Mouse (Mus musculus) heart, embryonic 13.5 days (tissue): ENCODE results near the gene H2-Ab1. TPM values are rescaled to one million over a fixed set of nuclear protein-coding genes. Genes with fewer than 3 reads are reported as not detected.
"Not testable (repeated sequence)": the region's sequence is repeated elsewhere in the genome, so short reads cannot be mapped to it uniquely, and the experiment has no call there.

Experiments
- ATAC-seq: fragments of 200-750 bp; cut with Nextera tagmentation; 2 replicates; pipeline ENCODE4 v1.8.0; 2017; ENCODE audit warnings: moderate TSS enrichment; ENCODE audit not compliant: insufficient number of reproducible peaks, low FRiP score, low TSS enrichment; ENCODE audit errors: extremely low read depth
- H3K27ac ChIP-seq: fragments of 300-500 bp; sonication (generic); replicated peaks from 2 replicates; pipeline ENCODE4 v1.5.1; 2015; ENCODE audit warnings: moderate library complexity, mild to moderate bottlenecking, inconsistent platforms
- H3K27me3 ChIP-seq: fragments of 300-500 bp; sonication (generic); replicated peaks from 2 replicates; pipeline ENCODE4 v1.6.1; 2015; ENCODE audit warnings: mild to moderate bottlenecking, inconsistent platforms
- H3K36me3 ChIP-seq: fragments of 300-500 bp; sonication (generic); 2 replicates; pipeline ENCODE4 v1.6.1; 2015; ENCODE audit warnings: mild to moderate bottlenecking, inconsistent platforms
- H3K4me1 ChIP-seq: fragments of 300-500 bp; sonication (generic); 2 replicates; pipeline ENCODE4 v1.6.1; 2015; ENCODE audit warnings: inconsistent platforms
- H3K4me2 ChIP-seq: fragments of 300-500 bp; sonication (generic); 2 replicates; pipeline ENCODE4 v1.6.1; 2015; ENCODE audit warnings: inconsistent platforms, mild to moderate bottlenecking, moderate library complexity
- H3K4me3 ChIP-seq: fragments of 300-500 bp; sonication (generic); 2 replicates; pipeline ENCODE4 v1.5.1; 2015; ENCODE audit warnings: moderate library complexity, mild to moderate bottlenecking, inconsistent platforms
- H3K9ac ChIP-seq: fragments of 300-500 bp; sonication (generic); 2 replicates; pipeline ENCODE4 v1.6.1; 2015; ENCODE audit warnings: inconsistent platforms, mild to moderate bottlenecking, moderate library complexity
- H3K9me3 ChIP-seq: fragments of 300-500 bp; sonication (generic); 2 replicates; pipeline ENCODE4 v1.6.1; 2016; ENCODE audit warnings: inconsistent platforms
- WGBS: fragments of 180-500 bp; shearing (Covaris S2); methylation state at CpG from one replicate; pipeline ENCODE4 v1.1.7; 2015; ENCODE audit warnings: mixed read lengths; 5-methylcytosine and 5-hydroxymethylcytosine counted together
- polyA plus RNA-seq: library from polyadenylated mRNA; unstranded; fragments of >200 nt; fragmentation: Nextera tagmentation; extraction: Ambion mirVana; gene quantifications from 2 replicates; pipeline ENCODE4 v1.2.1, GENCODE M21; 2015

The H2-Ab1 gene
- polyA plus RNA-seq, 1 experiment from 2014 or later: 13.0 TPM

DNA sequence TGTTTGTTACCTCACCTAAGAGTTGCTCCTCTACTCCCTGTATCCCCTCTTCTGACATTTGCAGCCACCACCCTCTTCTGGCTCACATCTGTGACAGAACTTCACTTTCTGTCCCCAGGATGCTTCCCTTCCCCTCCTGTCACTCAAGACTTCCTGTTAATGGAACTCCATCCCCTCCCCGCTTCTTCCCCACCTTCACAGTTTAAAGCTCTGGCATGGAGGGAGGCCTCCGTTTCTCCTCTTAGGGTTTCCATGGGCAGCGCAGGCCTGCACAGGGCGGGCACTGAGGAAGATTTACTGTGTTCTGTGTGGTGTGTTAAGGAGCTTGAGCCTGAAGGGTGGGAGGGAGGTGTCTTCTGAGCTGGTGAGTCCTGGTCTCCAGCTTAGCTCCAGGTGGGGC is 50.7 kb downstream of the H2-Ab1 start:
- H3K27ac ChIP-seq: no peak overlapping the region
- no peak overlapping the region for H3K4me2 ChIP-seq
- no peaks in the 10 kb centered on the region for H3K36me3 ChIP-seq
- 78% methylated on average over 4 of the region's 4 CpGs for WGBS
- no peak for ATAC-seq
- H3K27me3 ChIP-seq: peaks cover 9% of the 10 kb centered on the region; the same call in 1 of the 2 replicates
- no peaks in the 10 kb centered on the region for H3K9me3 ChIP-seq
- no peak overlapping the region for H3K9ac ChIP-seq
- H3K4me3 ChIP-seq: no peak overlapping the region
- peaks cover 5% of the 10 kb centered on the region; the same call in 1 of the 2 replicates for H3K4me1 ChIP-seq

DNA sequence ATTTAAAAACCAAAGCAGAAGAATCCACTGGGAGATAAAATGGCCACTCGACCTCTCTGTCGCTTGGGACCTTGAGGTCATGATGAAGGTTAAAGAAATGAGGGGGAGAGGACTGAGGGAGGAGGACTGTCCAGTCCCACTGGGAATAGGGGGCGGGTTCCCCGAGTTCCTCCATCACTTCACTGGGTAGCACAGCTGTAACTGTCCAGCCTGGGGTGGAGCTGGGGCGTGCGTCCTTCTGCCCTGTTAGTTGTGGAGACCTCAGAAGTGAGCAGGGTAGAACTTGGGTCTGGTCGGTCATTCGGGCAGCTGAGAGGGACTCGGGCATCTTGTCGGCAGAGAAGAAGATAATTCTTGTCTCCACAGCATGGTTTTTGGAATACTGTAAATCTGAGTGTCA is 51.7 kb downstream of the H2-Ab1 start:
- ATAC-seq: no peak
- Histone ChIP-seq H3K4me3 (peak overlapping the region; percentile 71), H3K36me3 (no peaks in the 10 kb centered on the region), H3K4me2 (peak overlapping the region; percentile 71), H3K27ac (peak overlapping the region; percentile 66; the same call in 1 of the 2 replicates), H3K9me3 (no peaks in the 10 kb centered on the region), H3K9ac (peak overlapping the region; percentile 83), H3K4me1 (peaks cover 5% of the 10 kb centered on the region; the same call in 1 of the 2 replicates), H3K27me3 (peaks cover 9% of the 10 kb centered on the region)
- 22% methylated on average over 10 of the region's 10 CpGs for WGBS

DNA sequence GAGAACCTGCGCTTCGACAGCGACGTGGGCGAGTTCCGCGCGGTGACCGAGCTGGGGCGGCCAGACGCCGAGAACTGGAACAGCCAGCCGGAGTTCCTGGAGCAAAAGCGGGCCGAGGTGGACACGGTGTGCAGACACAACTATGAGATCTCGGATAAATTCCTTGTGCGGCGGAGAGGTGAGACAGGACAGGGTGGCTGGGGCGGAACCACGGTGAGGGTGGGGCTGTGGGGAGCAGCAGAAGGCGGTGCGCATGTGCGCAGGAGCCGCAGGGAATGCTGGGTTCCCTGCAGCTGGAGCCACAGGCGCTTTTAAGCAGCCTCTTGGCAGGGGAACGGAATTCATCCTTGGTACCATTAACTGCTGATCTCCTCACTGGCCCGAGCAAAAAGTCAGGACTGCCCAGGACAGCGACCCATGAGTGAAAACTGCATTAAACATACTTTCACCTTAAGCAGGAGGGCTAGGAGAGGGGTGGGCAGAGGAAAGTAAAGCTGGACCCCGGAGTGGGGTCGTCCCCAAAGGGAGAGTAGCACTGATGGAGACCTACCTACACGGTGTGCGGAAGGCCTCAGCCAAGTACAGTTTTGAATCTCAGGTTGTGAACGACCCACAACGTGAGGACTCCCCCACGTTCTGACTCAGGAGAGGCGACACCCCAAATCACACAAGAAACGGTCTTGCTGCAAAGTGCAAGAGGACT is 52.3 kb downstream of the H2-Ab1 start:
- 17% methylated on average over 38 of the region's 38 CpGs for WGBS

DNA sequence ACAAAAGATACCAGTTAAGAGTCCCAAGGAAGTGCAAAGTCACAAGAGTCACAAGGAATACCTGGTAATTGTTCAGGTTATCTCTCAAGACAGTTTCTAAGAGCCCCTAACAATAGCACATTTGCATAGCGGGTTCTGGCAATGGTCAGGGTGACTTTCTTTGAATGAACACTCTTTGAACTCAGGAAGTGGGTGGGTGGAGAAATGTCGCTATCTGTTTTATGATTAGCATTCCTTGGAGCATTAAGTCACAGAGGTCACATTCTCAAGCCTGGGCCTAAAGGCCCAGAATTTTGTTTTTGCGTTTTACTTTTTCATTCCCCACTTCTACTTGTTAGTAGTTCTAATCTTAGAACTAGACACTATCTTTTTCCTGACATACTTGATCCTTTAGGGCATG is 53.0 kb downstream of the H2-Ab1 start:
- not testable (repeated sequence) for H3K36me3 ChIP-seq, ATAC-seq, H3K9ac ChIP-seq, H3K27me3 ChIP-seq, H3K4me2 ChIP-seq, H3K9me3 ChIP-seq, H3K4me1 ChIP-seq, H3K27ac ChIP-seq, H3K4me3 ChIP-seq
- WGBS: 63% methylated on average over 3 of the region's 3 CpGs

More for the DNA sequence above, 52.3 kb downstream of the H2-Ab1 start:
- Histone ChIP-seq H3K4me3 (peak overlapping the region; percentile 71), H3K4me2 (peak overlapping the region; percentile 71), H3K4me1 (peaks cover 5% of the 10 kb centered on the region; the same call in 1 of the 2 replicates), H3K9ac (peak overlapping the region; percentile 83), H3K27me3 (peaks cover 9% of the 10 kb centered on the region), H3K36me3 (no peaks in the 10 kb centered on the region), H3K9me3 (no peaks in the 10 kb centered on the region), H3K27ac (peak overlapping the region; percentile 66; the same call in 1 of the 2 replicates)
- no peak for ATAC-seq

DNA sequence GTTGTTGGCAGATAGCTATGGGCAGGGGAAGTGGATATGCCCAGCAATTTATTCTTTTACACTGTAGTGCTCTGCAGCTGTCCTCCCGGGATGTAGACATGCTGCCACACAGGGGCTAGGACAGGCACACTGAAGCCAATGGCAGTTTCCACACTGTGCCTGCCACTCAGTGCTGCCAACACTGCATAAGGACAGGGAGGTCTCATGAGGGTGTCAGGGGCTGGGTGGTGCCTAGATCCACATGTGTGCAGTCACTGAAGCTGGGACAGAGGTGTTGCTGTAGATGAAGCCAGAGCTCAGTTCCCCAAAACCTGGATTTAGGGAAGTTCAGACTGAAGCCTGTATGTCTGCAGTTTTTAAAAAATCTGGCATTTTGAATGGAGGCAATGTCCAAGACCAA is 54.7 kb downstream of the H2-Ab1 start:
- ATAC-seq: no peak
- H3K27me3 ChIP-seq: peaks cover 5% of the 10 kb centered on the region

DNA sequence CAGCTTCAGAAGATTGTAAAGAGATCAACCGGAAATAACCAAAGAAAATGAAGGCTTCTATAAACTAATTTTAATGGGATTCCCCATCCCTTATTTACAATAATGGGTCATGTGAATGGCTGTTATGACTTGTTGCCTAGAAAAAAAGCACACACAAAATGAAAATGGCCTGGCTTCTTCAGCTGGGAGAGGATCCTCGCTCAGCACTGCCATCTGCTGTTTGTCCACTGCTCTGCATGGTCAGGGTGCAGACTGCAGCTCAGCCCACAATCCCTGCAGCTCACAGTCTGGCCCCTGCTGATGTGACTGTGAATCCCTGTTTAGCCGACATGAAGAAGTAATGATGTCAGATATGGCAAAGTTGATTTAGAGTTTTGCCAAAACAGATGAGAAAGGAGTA is 55.9 kb downstream of the H2-Ab1 start:
- no peaks in the 10 kb centered on the region; the same call in 1 of the 2 replicates for H3K27me3 ChIP-seq
- ATAC-seq: no peak
- 30% methylated on average over 3 of the region's 3 CpGs for WGBS

More for the DNA sequence above, 54.7 kb downstream of the H2-Ab1 start:
- Histone ChIP-seq H3K4me1 (peaks cover 5% of the 10 kb centered on the region; the same call in 1 of the 2 replicates), H3K9me3 (no peaks in the 10 kb centered on the region), H3K36me3 (no peaks in the 10 kb centered on the region), H3K27ac (no peak overlapping the region), H3K9ac (no peak overlapping the region), H3K4me2 (no peak overlapping the region), H3K4me3 (no peak overlapping the region)
- 63% methylated on average over 1 of the region's 1 CpGs for WGBS

DNA sequence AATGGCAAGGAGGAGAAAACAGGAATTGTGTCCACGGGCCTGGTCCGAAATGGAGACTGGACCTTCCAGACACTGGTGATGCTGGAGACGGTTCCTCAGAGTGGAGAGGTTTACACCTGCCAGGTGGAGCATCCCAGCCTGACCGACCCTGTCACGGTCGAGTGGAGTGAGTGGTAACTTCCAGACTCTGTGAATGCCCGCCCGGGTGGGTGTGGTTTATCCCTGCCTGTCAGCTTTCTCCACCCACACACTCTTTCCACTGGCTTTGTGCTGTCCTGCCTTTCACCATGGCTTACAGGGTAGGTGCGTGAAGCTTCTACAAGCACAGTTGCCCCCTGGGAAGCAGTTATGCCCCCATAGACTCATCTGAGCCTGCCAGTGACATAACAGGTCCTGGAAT is 56.8 kb downstream of the H2-Ab1 start:
- Histone ChIP-seq H3K27me3 (peaks cover 1% of the 10 kb centered on the region), H3K27ac (no peak overlapping the region), H3K4me3 (no peak overlapping the region), H3K9ac (no peak overlapping the region), H3K4me1 (peaks cover 4% of the 10 kb centered on the region; the same call in 1 of the 2 replicates), H3K9me3 (no peaks in the 10 kb centered on the region), H3K4me2 (no peak overlapping the region), H3K36me3 (no peaks in the 10 kb centered on the region)
- 67% methylated on average over 9 of the region's 9 CpGs for WGBS
- ATAC-seq: no peak

More for the DNA sequence above, 55.9 kb downstream of the H2-Ab1 start:
- H3K36me3 ChIP-seq: no peaks in the 10 kb centered on the region
- no peak overlapping the region for H3K27ac ChIP-seq
- H3K9ac ChIP-seq: no peak overlapping the region
- peaks cover 5% of the 10 kb centered on the region; the same call in 1 of the 2 replicates for H3K4me1 ChIP-seq
- no peaks in the 10 kb centered on the region for H3K9me3 ChIP-seq
- no peak overlapping the region for H3K4me3 ChIP-seq
- no peak overlapping the region for H3K4me2 ChIP-seq

DNA sequence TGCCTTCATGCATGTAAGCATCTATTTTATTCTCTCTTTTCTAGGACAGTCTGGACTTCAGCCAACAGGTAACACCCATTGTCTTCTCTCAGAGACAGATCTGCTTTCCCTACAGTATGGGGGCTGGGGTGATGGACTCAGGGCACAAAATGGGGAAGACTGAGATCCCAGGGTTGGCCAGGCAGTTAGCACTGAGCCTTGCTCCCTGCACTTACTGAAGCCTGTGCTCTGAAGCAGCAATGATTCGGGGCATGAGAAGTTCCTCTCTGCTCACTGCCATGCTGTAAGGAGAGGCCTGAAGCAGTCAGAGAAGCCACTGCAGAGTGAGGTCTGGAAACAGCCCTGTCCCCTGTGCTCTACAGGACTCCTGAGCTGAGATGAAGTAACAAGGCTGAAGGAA is 58.0 kb downstream of the H2-Ab1 start:
- Histone ChIP-seq H3K9me3 (no peaks in the 10 kb centered on the region), H3K27me3 (peaks cover 4% of the 10 kb centered on the region), H3K4me2 (no peak overlapping the region), H3K27ac (no peak overlapping the region), H3K4me3 (no peak overlapping the region), H3K4me1 (no peaks in the 10 kb centered on the region), H3K9ac (no peak overlapping the region), H3K36me3 (no peaks in the 10 kb centered on the region)
- ATAC-seq: no peak
- 61% methylated on average over 1 of the region's 1 CpGs for WGBS

DNA sequence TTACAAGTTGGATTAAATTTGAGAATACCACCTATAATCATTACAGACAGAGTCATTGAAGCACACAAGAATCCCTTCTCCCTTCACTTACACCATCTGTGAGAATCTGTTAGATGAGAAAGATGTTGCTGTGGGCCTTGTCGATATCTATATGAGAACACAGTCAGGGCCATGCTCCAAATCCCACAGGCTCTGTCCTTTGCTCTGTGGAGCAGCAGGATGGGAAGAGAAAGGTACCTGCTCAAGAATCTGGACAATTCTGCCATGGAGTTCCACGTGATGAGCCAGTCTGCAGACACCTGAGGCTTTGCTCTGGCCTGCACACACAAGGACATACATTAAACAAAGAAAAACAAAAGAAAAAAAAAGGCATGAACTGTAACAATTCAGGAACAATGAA is 59.2 kb downstream of the H2-Ab1 start:
- Histone ChIP-seq H3K27ac (no peak overlapping the region), H3K4me2 (no peak overlapping the region), H3K4me3 (no peak overlapping the region), H3K27me3 (peaks cover 4% of the 10 kb centered on the region), H3K4me1 (no peaks in the 10 kb centered on the region), H3K9me3 (no peaks in the 10 kb centered on the region), H3K36me3 (no peaks in the 10 kb centered on the region), H3K9ac (no peak overlapping the region)
- no peak for ATAC-seq
- WGBS: 58% methylated on average over 2 of the region's 2 CpGs

DNA sequence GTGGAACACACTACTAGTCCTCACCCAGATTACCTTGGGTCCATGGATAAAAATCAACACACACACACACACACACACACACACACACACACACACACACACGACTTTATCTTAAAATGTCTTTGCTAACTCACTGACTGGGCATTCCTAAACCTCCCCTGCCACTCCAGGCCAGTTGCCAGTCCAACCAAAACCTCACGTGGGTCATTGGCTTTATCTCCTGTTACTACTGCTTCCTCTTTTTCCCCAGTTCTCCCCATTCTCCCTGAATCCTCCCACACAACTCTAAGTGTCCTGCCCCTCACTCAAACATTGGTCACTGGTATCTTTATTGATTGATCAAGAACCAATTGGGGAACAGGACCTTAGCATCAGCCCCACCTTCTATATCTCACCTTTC is 59.8 kb downstream of the H2-Ab1 start:
- H3K27ac ChIP-seq: no peak overlapping the region
- H3K9me3 ChIP-seq: no peaks in the 10 kb centered on the region
- H3K27me3 ChIP-seq: peaks cover 4% of the 10 kb centered on the region
- no peaks in the 10 kb centered on the region for H3K36me3 ChIP-seq
- H3K4me2 ChIP-seq: no peak overlapping the region
- ATAC-seq: no peak
- H3K9ac ChIP-seq: no peak overlapping the region
- no peaks in the 10 kb centered on the region for H3K4me1 ChIP-seq
- H3K4me3 ChIP-seq: no peak overlapping the region
- WGBS: 34% methylated on average over 2 of the region's 2 CpGs
